Mouse (Mus musculus) liver, embryonic 16.5 days (tissue): Measurements from ENCODE around the gene Slc38a4. TPM values are rescaled to one million over a fixed set of nuclear protein-coding genes. Genes with fewer than 3 reads are reported as not detected.

Experiments
- ATAC-seq: fragments of 200-750 bp; cut with Nextera tagmentation; 2 replicates; pipeline ENCODE4 v1.8.0; 2017; ENCODE audit warnings: low read depth, mild to moderate bottlenecking, moderate number of reproducible peaks, moderate library complexity
- H3K27ac ChIP-seq: fragments of 300-500 bp; sonication (generic); 2 replicates; pipeline ENCODE4 v1.5.1; 2014; ENCODE audit warnings: mild to moderate bottlenecking, low read length
- H3K27me3 ChIP-seq: fragments of 300-500 bp; sonication (generic); 2 replicates; pipeline ENCODE4 v1.6.1; 2014; ENCODE audit warnings: low read depth, low read length, mixed read lengths; ENCODE audit not compliant: control insufficient read depth, insufficient read depth
- H3K36me3 ChIP-seq: fragments of 300-500 bp; sonication (generic); 2 replicates; pipeline ENCODE4 v1.6.1; 2014; ENCODE audit warnings: mild to moderate bottlenecking; ENCODE audit not compliant: control insufficient read depth, insufficient read depth
- H3K4me1 ChIP-seq: fragments of 300-500 bp; sonication (generic); 2 replicates; pipeline ENCODE4 v1.6.1; 2014; ENCODE audit warnings: low read depth, low read length, mixed read lengths; ENCODE audit not compliant: control insufficient read depth
- H3K4me2 ChIP-seq: fragments of 300-500 bp; sonication (generic); 2 replicates; pipeline ENCODE4 v1.6.1; 2014; ENCODE audit warnings: low read depth, low read length, mixed read lengths
- H3K4me3 ChIP-seq: fragments of 300-500 bp; sonication (generic); 2 replicates; pipeline ENCODE4 v1.5.1; 2014; ENCODE audit warnings: low read depth, mild to moderate bottlenecking, low read length
- H3K9ac ChIP-seq: fragments of 300-500 bp; sonication (generic); 2 replicates; pipeline ENCODE4 v1.6.1; 2014; ENCODE audit warnings: low read depth, low read length
- H3K9me3 ChIP-seq: fragments of 300-500 bp; sonication (generic); replicated peaks from 2 replicates; pipeline ENCODE4 v1.6.1; 2016; ENCODE audit warnings: low read length; ENCODE audit not compliant: control insufficient read depth
- WGBS: fragments of 180-500 bp; shearing (Covaris S2); extraction: QIAGEN DNeasy Blood & Tissue Kit; methylation state at CpG from one replicate; pipeline ENCODE4 v1.1.7; 2014; ENCODE audit not compliant: insufficient replicate concordance; 5-methylcytosine and 5-hydroxymethylcytosine counted together
- polyA plus RNA-seq: library from polyadenylated mRNA; unstranded; fragments of >200 nt; fragmentation: Nextera tagmentation; extraction: Ambion mirVana; gene quantifications from 2 replicates; pipeline ENCODE4 v1.2.1, GENCODE M21; 2015

Gene Slc38a4
- polyA plus RNA-seq = 78.4 and 83.8 TPM in 2 replicates

DNA sequence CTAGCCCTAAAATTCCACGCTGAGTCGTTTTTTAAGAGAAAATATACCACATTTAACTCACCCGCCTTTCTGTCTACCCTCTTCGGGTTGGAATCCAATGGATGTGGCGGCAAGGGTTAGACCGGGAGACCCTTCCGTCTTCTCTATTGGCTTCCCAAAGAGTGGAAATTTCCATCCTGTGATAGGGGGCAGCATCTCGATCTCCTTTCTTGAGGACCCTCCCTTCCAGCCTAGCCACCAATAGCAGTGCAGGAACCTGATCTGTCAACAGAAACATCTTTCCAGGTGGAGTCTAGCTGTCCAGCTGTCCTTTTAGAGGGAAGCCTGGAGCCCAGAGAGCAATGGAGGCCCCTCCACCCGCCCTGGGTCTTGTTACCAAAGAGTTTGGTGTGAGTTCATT is at the start of gene Slc38a4:
TSS of gene Slc38a4 (minus strand) at position 163 of the 400 bp plus-strand sequence.
- peak within 1 kb of the TSS; percentile 50; the same call in 1 of the 2 replicates for H3K9ac ChIP-seq
- H3K9me3 ChIP-seq = peaks cover 2% of the 10 kb centered on the region
- peak; percentile 56 for ATAC-seq
- H3K27ac ChIP-seq = no peak within 1 kb of the TSS
- peak within 1 kb of the TSS; percentile 48 for H3K4me3 ChIP-seq
- WGBS = 44% methylated on average over 9 of the region's 9 CpGs
- H3K4me1 ChIP-seq = peaks cover 6% of the 10 kb centered on the region
- H3K27me3 ChIP-seq = peaks cover 11% of the 10 kb centered on the region
- peak within 1 kb of the TSS; percentile 1; the same call in 1 of the 2 replicates for H3K4me2 ChIP-seq
- no peaks in the 10 kb centered on the region for H3K36me3 ChIP-seq

DNA sequence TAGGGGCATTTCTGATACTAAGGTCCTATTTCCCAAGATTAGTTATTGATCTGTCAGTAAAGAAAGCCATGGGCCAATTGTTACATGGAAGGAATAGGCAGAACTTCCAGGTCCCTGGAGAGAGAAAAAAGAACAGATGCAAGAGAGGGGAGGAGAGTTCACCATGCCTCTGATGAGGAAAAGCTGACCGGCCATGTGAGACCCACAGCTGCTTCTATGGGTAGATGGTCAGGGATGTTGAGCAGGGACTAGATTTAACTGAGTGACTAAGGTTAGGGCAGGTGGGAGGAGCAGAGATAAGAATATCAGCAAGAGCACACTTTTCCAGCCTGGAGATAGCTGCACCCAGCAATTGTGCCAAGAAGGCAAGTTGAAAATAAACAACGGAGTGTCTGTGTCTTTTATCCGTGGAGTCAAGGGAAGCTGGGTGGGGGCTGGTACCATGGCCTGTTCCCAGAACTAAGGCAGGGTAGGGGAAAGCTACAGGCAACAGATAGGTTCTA is 49.2 kb upstream of the Slc38a4 start:
- WGBS = 36% methylated on average over 3 of the region's 3 CpGs
- Histone ChIP-seq H3K4me2 (no peak overlapping the region), H3K9me3 (no peaks in the 10 kb centered on the region), H3K9ac (no peak overlapping the region), H3K27ac (no peak overlapping the region), H3K4me1 (peaks cover 2% of the 10 kb centered on the region), H3K27me3 (no peaks in the 10 kb centered on the region), H3K36me3 (no peaks in the 10 kb centered on the region), H3K4me3 (no peak overlapping the region)
- no peak for ATAC-seq

DNA sequence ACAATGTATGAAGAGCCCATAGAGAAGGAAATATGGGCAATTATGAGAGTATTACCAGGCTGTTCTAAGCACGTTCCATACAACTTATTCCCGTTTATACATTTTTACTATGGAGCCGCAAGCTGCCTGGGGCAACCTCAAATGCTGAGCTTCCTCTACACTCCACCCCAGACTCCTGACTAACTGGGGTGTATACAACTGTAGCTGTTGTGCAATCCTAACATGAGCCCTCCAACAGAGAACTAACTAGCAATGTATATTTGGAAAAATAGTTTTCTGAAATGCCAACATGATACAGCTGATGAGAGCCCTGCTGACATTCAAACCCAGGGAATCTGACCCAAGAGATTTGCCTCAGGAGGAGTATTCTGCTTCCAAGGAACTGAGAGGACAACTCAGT is 48.3 kb upstream of the Slc38a4 start:
- Histone ChIP-seq H3K36me3 (no peaks in the 10 kb centered on the region), H3K27me3 (no peaks in the 10 kb centered on the region), H3K4me3 (no peak overlapping the region), H3K27ac (no peak overlapping the region), H3K9ac (no peak overlapping the region), H3K4me2 (no peak overlapping the region), H3K9me3 (no peaks in the 10 kb centered on the region), H3K4me1 (peaks cover 2% of the 10 kb centered on the region)
- no peak for ATAC-seq
- WGBS = 61% methylated on average over 3 of the region's 3 CpGs

DNA sequence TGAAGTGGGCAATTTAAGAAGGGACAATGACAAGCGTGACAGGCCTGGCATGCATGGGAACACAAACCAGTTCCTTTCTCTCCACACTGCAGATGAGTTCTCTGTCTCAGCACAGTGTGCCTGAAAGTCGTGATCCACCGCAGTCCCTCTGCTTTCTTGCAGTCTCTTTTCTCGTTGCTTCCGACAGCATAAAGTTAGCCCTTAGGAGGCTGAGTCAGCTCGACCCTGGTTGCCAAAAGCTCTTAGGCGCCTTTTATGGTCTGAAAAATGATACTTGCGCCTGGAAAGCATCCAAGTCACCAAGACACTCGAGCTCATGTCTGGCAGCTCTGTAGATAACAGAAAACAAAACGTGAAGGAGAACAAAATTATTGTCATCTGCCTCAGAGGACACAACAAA is 47.1 kb upstream of the Slc38a4 start:
- Histone ChIP-seq H3K27me3 (no peaks in the 10 kb centered on the region), H3K9me3 (no peaks in the 10 kb centered on the region), H3K4me2 (no peak overlapping the region), H3K27ac (no peak overlapping the region), H3K9ac (no peak overlapping the region), H3K4me3 (no peak overlapping the region), H3K36me3 (no peaks in the 10 kb centered on the region), H3K4me1 (peaks cover 2% of the 10 kb centered on the region)
- ATAC-seq = no peak
- 47% methylated on average over 10 of the region's 10 CpGs for WGBS

DNA sequence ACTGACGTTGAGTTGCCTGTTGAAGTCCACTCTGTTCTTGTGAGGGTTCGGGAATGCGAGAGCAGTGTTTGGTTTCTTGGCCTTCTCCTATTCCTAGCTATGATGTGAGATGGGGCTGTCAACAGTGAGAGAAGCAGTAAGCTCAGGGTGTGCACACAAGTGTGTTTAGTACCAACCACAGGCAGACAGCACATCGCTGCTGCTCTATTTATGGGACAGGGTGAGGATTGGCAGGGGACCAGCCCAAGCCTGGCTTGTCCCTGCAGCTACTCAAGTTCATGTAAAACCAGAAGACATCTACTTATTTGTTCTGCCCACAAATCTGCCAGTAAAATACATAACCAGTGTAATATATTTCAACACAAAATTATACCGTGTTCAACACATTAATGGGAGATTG is 46.4 kb upstream of the Slc38a4 start:
- 61% methylated on average over 5 of the region's 5 CpGs for WGBS
- H3K27ac ChIP-seq = no peak overlapping the region
- H3K4me1 ChIP-seq = peaks cover 2% of the 10 kb centered on the region
- H3K36me3 ChIP-seq = no peaks in the 10 kb centered on the region
- no peaks in the 10 kb centered on the region for H3K9me3 ChIP-seq
- H3K27me3 ChIP-seq = no peaks in the 10 kb centered on the region
- ATAC-seq = no peak
- no peak overlapping the region for H3K4me2 ChIP-seq
- no peak overlapping the region for H3K4me3 ChIP-seq
- H3K9ac ChIP-seq = no peak overlapping the region

DNA sequence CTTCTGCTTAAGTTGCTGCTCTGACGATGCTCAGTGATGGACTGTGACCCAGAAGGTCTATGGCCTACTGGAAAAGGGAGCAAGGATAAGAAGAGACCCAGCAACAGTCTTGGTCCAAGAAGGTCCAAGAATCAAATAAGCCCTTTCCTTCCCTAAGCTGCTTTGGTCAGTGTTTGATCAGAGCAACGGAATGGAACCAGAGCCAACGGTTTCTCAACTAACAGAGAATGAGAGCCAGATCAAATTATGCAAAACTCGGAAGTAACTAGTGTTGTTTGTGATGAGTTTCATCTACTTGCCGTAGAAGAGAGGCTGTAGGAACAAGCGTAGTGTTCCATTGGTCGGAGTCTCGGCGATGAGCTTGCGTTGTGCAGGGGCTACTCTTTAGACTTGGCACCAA is 43.3 kb upstream of the Slc38a4 start:
- no peak overlapping the region for H3K27ac ChIP-seq
- no peak overlapping the region for H3K9ac ChIP-seq
- no peaks in the 10 kb centered on the region for H3K27me3 ChIP-seq
- no peak overlapping the region for H3K4me2 ChIP-seq
- no peaks in the 10 kb centered on the region for H3K36me3 ChIP-seq
- H3K4me3 ChIP-seq = no peak overlapping the region
- H3K9me3 ChIP-seq = no peaks in the 10 kb centered on the region
- WGBS = 78% methylated on average over 10 of the region's 10 CpGs
- H3K4me1 ChIP-seq = no peaks in the 10 kb centered on the region
- no peak for ATAC-seq

DNA sequence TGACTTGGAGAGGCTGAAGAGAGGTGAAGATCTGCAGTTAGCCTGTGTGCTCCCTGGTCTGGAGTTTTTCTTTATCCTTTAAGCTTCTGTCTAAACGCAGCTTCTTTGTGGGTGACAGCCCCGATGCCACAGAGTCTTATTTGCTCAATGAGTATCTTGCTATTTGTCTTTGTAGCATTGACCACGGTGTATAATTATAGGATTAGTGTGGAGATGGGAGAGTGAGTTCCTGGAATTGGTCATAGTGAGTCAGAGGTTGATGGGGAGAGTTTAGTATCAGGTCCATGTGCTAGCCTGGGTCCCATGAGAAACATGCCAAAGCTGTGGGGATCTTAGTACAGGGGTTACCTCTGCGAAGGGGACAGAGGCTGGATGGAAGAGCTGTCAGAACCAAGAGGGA is 41.8 kb upstream of the Slc38a4 start:
- Histone ChIP-seq H3K4me1 (no peaks in the 10 kb centered on the region), H3K4me2 (no peak overlapping the region), H3K27me3 (no peaks in the 10 kb centered on the region), H3K36me3 (no peaks in the 10 kb centered on the region), H3K9me3 (no peaks in the 10 kb centered on the region), H3K4me3 (no peak overlapping the region), H3K27ac (no peak overlapping the region), H3K9ac (no peak overlapping the region)
- 58% methylated on average over 4 of the region's 4 CpGs for WGBS
- no peak for ATAC-seq

DNA sequence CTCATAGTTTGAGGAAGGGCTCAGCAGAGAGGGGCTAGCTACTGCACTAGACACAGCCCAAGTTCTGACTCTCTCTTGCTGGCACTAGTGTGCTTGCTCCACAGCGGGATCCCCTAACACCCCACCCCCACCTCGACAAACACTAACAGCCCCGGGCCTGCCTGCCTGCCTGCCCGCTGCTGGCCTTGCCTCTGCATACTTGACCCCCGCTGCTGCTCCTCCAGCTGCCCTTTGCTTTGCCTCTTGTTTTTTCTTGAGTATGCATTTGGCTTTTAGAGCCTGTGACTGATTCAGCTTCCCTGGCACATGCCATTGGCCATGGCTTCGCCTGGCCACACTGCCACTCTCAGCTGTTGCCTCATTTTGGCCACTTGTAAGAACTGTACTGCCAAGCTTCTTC is 33.8 kb upstream of the Slc38a4 start:
- Histone ChIP-seq H3K9ac (no peak overlapping the region), H3K4me3 (no peak overlapping the region), H3K4me1 (no peaks in the 10 kb centered on the region), H3K4me2 (no peak overlapping the region), H3K27ac (no peak overlapping the region), H3K36me3 (no peaks in the 10 kb centered on the region), H3K27me3 (no peaks in the 10 kb centered on the region), H3K9me3 (no peaks in the 10 kb centered on the region)
- WGBS = 35% methylated on average over 6 of the region's 6 CpGs
- peak; percentile 76 for ATAC-seq

DNA sequence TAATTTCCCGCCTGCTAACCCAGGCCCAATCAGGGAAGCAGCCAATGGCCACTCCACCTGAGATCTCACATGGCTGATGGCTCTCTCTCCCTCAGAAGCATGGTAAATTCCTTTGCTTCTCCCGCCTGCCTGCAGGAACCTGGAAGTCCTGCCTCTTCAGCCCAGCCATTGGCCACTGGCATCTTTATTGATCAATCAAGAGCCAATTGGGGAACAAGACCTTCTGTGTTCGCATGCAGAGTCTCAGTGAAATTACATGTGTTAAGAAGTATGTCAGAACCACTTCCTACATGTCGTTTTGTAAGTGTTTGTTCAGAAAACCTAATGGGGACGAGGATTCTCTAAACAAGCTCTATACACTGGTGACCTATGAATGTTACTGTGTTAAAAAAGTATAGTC is 30.1 kb upstream of the Slc38a4 start:
- WGBS = 33% methylated on average over 5 of the region's 5 CpGs
- H3K9me3 ChIP-seq = no peaks in the 10 kb centered on the region
- no peak overlapping the region for H3K4me3 ChIP-seq
- H3K27me3 ChIP-seq = no peaks in the 10 kb centered on the region
- H3K4me1 ChIP-seq = no peaks in the 10 kb centered on the region
- H3K4me2 ChIP-seq = no peak overlapping the region
- no peaks in the 10 kb centered on the region for H3K36me3 ChIP-seq
- no peak overlapping the region for H3K9ac ChIP-seq
- H3K27ac ChIP-seq = no peak overlapping the region
- ATAC-seq = peak; percentile 47; the same call in 1 of the 2 replicates
